Mouse (Mus musculus): ENCODE data around the gene Ppia.

DNA sequence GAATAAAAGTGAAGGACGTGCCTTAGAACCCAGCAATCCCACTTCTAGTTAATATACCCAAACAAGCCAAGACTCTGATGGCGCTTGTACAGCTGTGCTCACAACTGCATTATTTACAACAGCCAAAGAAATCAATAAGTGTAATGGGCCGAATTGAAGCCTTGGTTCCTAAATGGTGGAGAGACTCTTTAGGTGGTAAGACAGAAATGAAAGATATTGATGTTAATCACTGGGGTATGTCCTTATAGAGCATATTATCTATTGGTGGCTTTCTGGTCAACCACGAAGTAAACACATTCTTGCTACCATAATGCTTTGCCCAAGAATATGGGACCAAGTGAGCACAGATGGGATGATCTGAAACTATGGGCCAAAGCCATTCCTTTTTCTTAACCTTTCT is 24.9 kb downstream of the Ppia start:
- no peak for TF ChIP-seq POLR2A (IDR thresholded peaks at IDR 0.05; ENCODE audit: low read depth, low read length)
- TF ChIP-seq CTCF (IDR thresholded peaks at IDR 0.05; ENCODE audit: extremely low read depth, insufficient read depth, insufficient read length, insufficient replicate concordance) = no peak
